Mouse (Mus musculus): ENCODE measurements around the gene Hyls1.

DNA sequence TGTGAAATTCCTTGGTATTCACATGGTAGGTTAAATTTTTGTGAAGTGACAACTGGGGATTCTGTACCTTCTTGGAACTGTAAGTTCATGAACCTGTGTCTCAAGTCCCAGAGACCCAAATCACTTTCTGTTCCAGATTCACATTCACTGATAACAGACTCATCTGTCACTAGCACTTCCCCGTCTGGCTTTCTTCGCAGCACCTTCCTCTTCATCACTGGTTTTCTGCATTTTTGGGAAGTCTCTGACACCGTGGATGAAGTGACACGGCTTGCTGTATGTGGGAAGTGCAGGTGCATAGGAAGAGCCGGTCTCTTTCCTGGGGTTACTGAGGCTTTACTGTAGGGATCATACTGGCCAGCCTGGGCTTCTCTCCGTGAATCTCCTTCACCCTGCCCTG is 8.6 kb downstream of the Hyls1 start:
- no peak for TF ChIP-seq POLR2A (IDR thresholded peaks at IDR 0.05; ENCODE audit: insufficient read depth, low read depth, low read length)
- no peak for TF ChIP-seq CTCF (IDR thresholded peaks at IDR 0.05; ENCODE audit: insufficient read depth, low read depth, low read length)
